Mouse (Mus musculus) forebrain, embryonic 11.5 days (tissue): ENCODE data around the gene Nme9. TPM values are rescaled to one million over a fixed set of nuclear protein-coding genes. Genes with fewer than 3 reads are reported as not detected.

Experiments
- ATAC-seq: fragments of 200-750 bp; cut with Nextera tagmentation; replicated peaks from 2 replicates; pipeline ENCODE4 v1.8.0; 2017; ENCODE audit warnings: moderate TSS enrichment; ENCODE audit not compliant: low FRiP score
- DNase-seq: peaks from one replicate; pipeline ENCODE4 v3.0.0-alpha.2; 2017; ENCODE audit warnings: low spot score
- H3K27ac ChIP-seq: fragments of 300-500 bp; sonication (generic); 2 replicates; pipeline ENCODE4 v1.5.1; 2014; ENCODE audit warnings: low read depth, low read length
- H3K27me3 ChIP-seq: fragments of 300-500 bp; sonication (generic); 2 replicates; pipeline ENCODE4 v1.6.1; 2014; ENCODE audit warnings: mild to moderate bottlenecking, low read length, mixed read lengths; ENCODE audit not compliant: control insufficient read depth, insufficient read depth
- H3K36me3 ChIP-seq: fragments of 300-500 bp; sonication (generic); 2 replicates; pipeline ENCODE4 v1.6.1; 2014; ENCODE audit warnings: mild to moderate bottlenecking, low read length, moderate library complexity, mixed read lengths; ENCODE audit not compliant: control insufficient read depth, insufficient read depth
- H3K4me1 ChIP-seq: fragments of 300-500 bp; sonication (generic); replicated peaks from 2 replicates; pipeline ENCODE4 v1.6.1; 2014; ENCODE audit warnings: low read length, mixed read lengths; ENCODE audit not compliant: control insufficient read depth, insufficient read depth
- H3K4me2 ChIP-seq: fragments of 300-500 bp; sonication (generic); 2 replicates; pipeline ENCODE4 v1.6.1; 2014; ENCODE audit warnings: low read depth, mild to moderate bottlenecking, low read length, moderate library complexity, mixed read lengths; ENCODE audit not compliant: severe bottlenecking
- H3K4me3 ChIP-seq: fragments of 300-500 bp; sonication (generic); 2 replicates; pipeline ENCODE4 v1.5.1; 2014; ENCODE audit warnings: low read depth, low read length
- H3K9ac ChIP-seq: fragments of 300-500 bp; sonication (generic); 2 replicates; pipeline ENCODE4 v1.6.1; 2014; ENCODE audit warnings: low read length
- H3K9me3 ChIP-seq: fragments of 300-500 bp; sonication (generic); 2 replicates; pipeline ENCODE4 v1.6.1; 2016; ENCODE audit warnings: low read length, mixed read lengths; ENCODE audit not compliant: control insufficient read depth
- WGBS: fragments of 180-500 bp; shearing (Covaris S2); extraction: QIAGEN DNeasy Blood & Tissue Kit; methylation state at CpG from one replicate; pipeline ENCODE4 v1.1.7; 2014; 5-methylcytosine and 5-hydroxymethylcytosine counted together
- polyA plus RNA-seq: library from polyadenylated mRNA; unstranded; fragments of >200 nt; fragmentation: Nextera tagmentation; extraction: Ambion mirVana; gene quantifications from 2 replicates; pipeline ENCODE4 v1.2.1, GENCODE M21; 2014

Nme9 gene
- polyA plus RNA-seq, 1 experiment from 2014 or later, result not detected

- H3K4me3 ChIP-seq, result no peak overlapping the region
- DNase-seq, result no peak
- H3K36me3 ChIP-seq, result no peaks in the 10 kb centered on the region
- no peaks in the 10 kb centered on the region for H3K9me3 ChIP-seq
- no peak overlapping the region for H3K4me2 ChIP-seq
- ATAC-seq, result no peak
- H3K27ac ChIP-seq, result no peak overlapping the region
- H3K27me3 ChIP-seq, result no peaks in the 10 kb centered on the region
- H3K9ac ChIP-seq, result no peak overlapping the region
- H3K4me1 ChIP-seq, result no peaks in the 10 kb centered on the region
- WGBS, result 91% methylated on average over 4 of the region's 4 CpGs
These were observed 8.5 kb downstream of the Nme9 start for GRCm38 (mm10) chr9:99459730-99460129.

- no peaks in the 10 kb centered on the region for H3K27me3 ChIP-seq
- DNase-seq (no peak), ATAC-seq (no peak)
- H3K36me3 ChIP-seq, result no peaks in the 10 kb centered on the region
- no peaks in the 10 kb centered on the region for H3K4me1 ChIP-seq
- H3K9ac ChIP-seq, result no peak overlapping the region
- no peak overlapping the region for H3K4me3 ChIP-seq
- no peak overlapping the region for H3K27ac ChIP-seq
- 86% methylated on average over 6 of the region's 6 CpGs for WGBS
- no peaks in the 10 kb centered on the region for H3K9me3 ChIP-seq
- H3K4me2 ChIP-seq, result no peak overlapping the region
These were observed 13.6 kb downstream of the Nme9 start for GRCm38 (mm10) chr9:99464876-99465275.

- no peak overlapping the region for H3K9ac ChIP-seq
- DNase-seq, result no peak
- no peak overlapping the region for H3K27ac ChIP-seq
- H3K9me3 ChIP-seq, result no peaks in the 10 kb centered on the region
- no peak overlapping the region for H3K4me2 ChIP-seq
- no peaks in the 10 kb centered on the region for H3K36me3 ChIP-seq
- H3K4me1 ChIP-seq, result no peaks in the 10 kb centered on the region
- H3K27me3 ChIP-seq, result no peaks in the 10 kb centered on the region
- no peak overlapping the region for H3K4me3 ChIP-seq
- no peak for ATAC-seq
- WGBS, result 90% methylated on average over 9 of the region's 9 CpGs
These were observed 17.3 kb downstream of the Nme9 start for GRCm38 (mm10) chr9:99468572-99468971.

GRCm38 (mm10) chr9:99469681-99470273 is 18.5 kb downstream of the Nme9 start:
- no peaks in the 10 kb centered on the region for H3K4me1 ChIP-seq
- H3K36me3 ChIP-seq, result no peaks in the 10 kb centered on the region
- WGBS, result 68% methylated on average over 8 of the region's 8 CpGs

GRCm38 (mm10) chr9:99470347-99471092 is 19.2 kb downstream of the Nme9 start:
- Histone ChIP-seq H3K4me2 (no peak overlapping the region), H3K4me3 (no peak overlapping the region), H3K9me3 (no peaks in the 10 kb centered on the region), H3K9ac (no peak overlapping the region), H3K36me3 (no peaks in the 10 kb centered on the region), H3K27ac (no peak overlapping the region), H3K4me1 (no peaks in the 10 kb centered on the region), H3K27me3 (no peaks in the 10 kb centered on the region)
- DNase-seq, result no peak
- no peak for ATAC-seq
- 81% methylated on average over 16 of the region's 16 CpGs for WGBS

More at GRCm38 (mm10) chr9:99469681-99470273, 18.5 kb downstream of the Nme9 start:
- H3K9ac ChIP-seq, result no peak overlapping the region
- H3K4me3 ChIP-seq, result no peak overlapping the region
- DNase-seq (no peak), ATAC-seq (no peak)
- no peak overlapping the region for H3K27ac ChIP-seq
- H3K4me2 ChIP-seq, result no peak overlapping the region
- no peaks in the 10 kb centered on the region for H3K27me3 ChIP-seq
- H3K9me3 ChIP-seq, result no peaks in the 10 kb centered on the region

- DNase-seq (no peak), ATAC-seq (no peak)
- Histone ChIP-seq H3K4me3 (no peak overlapping the region), H3K27me3 (no peaks in the 10 kb centered on the region), H3K4me2 (no peak overlapping the region), H3K9me3 (no peaks in the 10 kb centered on the region), H3K36me3 (no peaks in the 10 kb centered on the region), H3K27ac (no peak overlapping the region), H3K4me1 (no peaks in the 10 kb centered on the region), H3K9ac (no peak overlapping the region)
- 81% methylated on average over 7 of the region's 7 CpGs for WGBS
These were observed 20.1 kb downstream of the Nme9 start for GRCm38 (mm10) chr9:99471334-99471733.

GRCm38 (mm10) chr9:99479181-99479711 is 28.0 kb downstream of the Nme9 start:
- no peaks in the 10 kb centered on the region for H3K4me1 ChIP-seq
- no peak overlapping the region for H3K9ac ChIP-seq
- H3K9me3 ChIP-seq, result no peaks in the 10 kb centered on the region
- no peaks in the 10 kb centered on the region for H3K27me3 ChIP-seq
- H3K36me3 ChIP-seq, result no peaks in the 10 kb centered on the region
- no peak overlapping the region for H3K4me2 ChIP-seq
- H3K4me3 ChIP-seq, result no peak overlapping the region
- 89% methylated on average over 9 of the region's 9 CpGs for WGBS
- H3K27ac ChIP-seq, result no peak overlapping the region
- ATAC-seq (no peak), DNase-seq (no peak)

- Histone ChIP-seq H3K4me3 (no peak overlapping the region), H3K4me1 (no peaks in the 10 kb centered on the region), H3K27me3 (no peaks in the 10 kb centered on the region), H3K36me3 (no peaks in the 10 kb centered on the region), H3K9me3 (no peaks in the 10 kb centered on the region), H3K9ac (no peak overlapping the region), H3K27ac (no peak overlapping the region), H3K4me2 (no peak overlapping the region)
- DNase-seq (no peak), ATAC-seq (no peak)
- 86% methylated on average over 4 of the region's 4 CpGs for WGBS
These were observed 29.5 kb downstream of the Nme9 start for GRCm38 (mm10) chr9:99480764-99481163.
